Mouse (Mus musculus): ENCODE data around the gene Utrn. TPM values are rescaled to one million over a fixed set of nuclear protein-coding genes. Genes with fewer than 3 reads are reported as not detected.

Gene Utrn
- total and polyA plus RNA-seq, 3 experiments, result 0.31 to 1.1 (median 0.67) TPM

DNA sequence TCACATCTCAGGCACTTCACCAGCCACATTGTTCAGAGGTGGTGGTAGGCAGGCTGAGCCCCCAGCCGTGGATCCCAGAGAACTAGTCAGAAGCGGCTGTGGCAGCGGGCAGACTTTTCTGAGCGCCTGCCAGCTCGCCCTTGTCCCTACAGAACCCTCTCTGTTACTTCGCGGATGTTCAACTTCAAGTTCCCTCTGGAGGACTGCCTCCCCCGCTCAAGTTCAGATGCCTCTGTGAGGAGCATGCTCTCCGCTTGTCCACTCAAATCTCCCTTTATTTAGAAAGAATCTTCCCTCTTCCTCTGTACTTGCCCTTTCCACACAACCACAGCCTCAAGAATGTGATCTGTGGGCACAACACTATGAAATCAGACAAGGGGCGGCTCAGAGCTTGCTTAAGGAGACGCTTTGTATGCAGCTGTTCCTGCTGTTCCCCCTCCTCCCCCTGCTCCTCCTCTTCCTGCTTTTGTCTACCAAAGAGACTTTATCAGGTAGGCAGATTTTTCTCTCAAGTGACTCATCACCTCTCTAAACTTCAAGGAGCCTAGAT, 42.9 kb upstream of the Utrn start:
- TF ChIP-seq TCF12 (IDR thresholded peaks at IDR 0.05; ENCODE audit: low read depth, low read length) (no peak), ZMIZ1 (IDR thresholded peaks at IDR 0.05; ENCODE audit: low read depth, low read length) (no peak), TBP (conservative IDR thresholded peaks at IDR 0.05; ENCODE audit: low read depth, low read length) (no peak), GABPA (IDR thresholded peaks at IDR 0.05; ENCODE audit: insufficient replicate concordance, low read depth, low read length) (no peak), ETS1 (conservative IDR thresholded peaks at IDR 0.05; ENCODE audit: low read depth, low read length) (no peak), EP300 (IDR thresholded peaks at IDR 0.05; ENCODE audit: low read length) (no peak), ZNF384 (IDR thresholded peaks at IDR 0.05; ENCODE audit: low read depth, low read length) (no peak), IRF4 (IDR thresholded peaks at IDR 0.05; ENCODE audit: low read depth, low read length) (no peak), PAX5 (IDR thresholded peaks at IDR 0.05; ENCODE audit: low read length) (no peak), USF2 (conservative IDR thresholded peaks at IDR 0.05; ENCODE audit: low read depth, low read length) (no peak), HCFC1 (IDR thresholded peaks at IDR 0.05; ENCODE audit: low read depth, low read length) (no peak), USF1 (IDR thresholded peaks at IDR 0.05; ENCODE audit: low read depth, low read length) (no peak), UBTF (IDR thresholded peaks at IDR 0.05; ENCODE audit: low read depth, low read length) (no peak), KAT2A (IDR thresholded peaks at IDR 0.05; ENCODE audit: insufficient replicate concordance, low read length) (no peak), MEF2A (IDR thresholded peaks at IDR 0.05; ENCODE audit: borderline replicate concordance, low read depth, low read length) (no peak)
- Histone ChIP-seq H3K4me2 (ENCODE audit: insufficient read depth, low read depth, poor library complexity, severe bottlenecking) (no peak overlapping the region), H3K27ac (ENCODE audit: insufficient read depth, low read depth) (no peak overlapping the region), H3K36me3 (replicated peaks in 1 of 2; ENCODE audit: control insufficient read depth in 1 of 2, insufficient read depth in 1 of 2, low read length in 1 of 2) (peaks cover 0 to 2% of the 10 kb centered on the region in 2 experiments), H3K4me1 (ENCODE audit: control insufficient read depth in 1 of 2, insufficient read depth in 2 of 2) (no peaks in the 10 kb centered on the region), H3K27me3 (replicated peaks) (no peaks in the 10 kb centered on the region), H3K9me3 (replicated peaks; ENCODE audit: low read length) (no peaks in the 10 kb centered on the region), H3K79me2 (replicated peaks; ENCODE audit: control insufficient read depth, extremely low read depth, insufficient read depth, poor library complexity, severe bottlenecking) (no peaks in the 10 kb centered on the region), H3K9ac (ENCODE audit: insufficient read depth, low read depth) (no peak overlapping the region), H3K4me3 (replicated peaks in 1 of 3; ENCODE audit: low read depth in 2 of 3, low read length in 2 of 3, poor library complexity in 1 of 3) (no peak overlapping the region)
- no peak for DNase-seq (ENCODE audit: extremely low read depth)
- dilution Hi-C loops (cut with MboI; ENCODE audit: extremely low pct_ligation_motif_present, extremely low pct_unique_long_range_greater_than_20kb, low sequenced_read_pairs) (no loop called here), in situ Hi-C loops (cut with MboI; ENCODE audit: low pct_ligation_motif_present, low pct_unique_long_range_greater_than_20kb, low sequenced_read_pairs) (loop anchor here (25.0 kb wide), 1 partner anchor 225 kb away; no protein-coding TSS in a partner anchor)

- Histone ChIP-seq H3K27ac (ENCODE audit: insufficient read depth, low read depth) (no peak overlapping the region), H3K79me2 (replicated peaks; ENCODE audit: control insufficient read depth, extremely low read depth, insufficient read depth, poor library complexity, severe bottlenecking) (no peaks in the 10 kb centered on the region), H3K4me2 (ENCODE audit: insufficient read depth, low read depth, poor library complexity, severe bottlenecking) (no peak overlapping the region), H3K9me3 (replicated peaks; ENCODE audit: low read length) (no peaks in the 10 kb centered on the region), H3K4me1 (ENCODE audit: control insufficient read depth in 1 of 2, insufficient read depth in 2 of 2) (no peaks in the 10 kb centered on the region), H3K9ac (ENCODE audit: insufficient read depth, low read depth) (no peak overlapping the region), H3K4me3 (replicated peaks in 1 of 3; ENCODE audit: low read depth in 2 of 3, low read length in 2 of 3, poor library complexity in 1 of 3) (no peak overlapping the region), H3K27me3 (replicated peaks) (no peaks in the 10 kb centered on the region), H3K36me3 (replicated peaks in 1 of 2; ENCODE audit: control insufficient read depth in 1 of 2, insufficient read depth in 1 of 2, low read length in 1 of 2) (peaks cover 0 to 2% of the 10 kb centered on the region in 2 experiments)
- in situ Hi-C loops (cut with MboI; ENCODE audit: low pct_ligation_motif_present, low pct_unique_long_range_greater_than_20kb, low sequenced_read_pairs) (loop anchor here (25.0 kb wide), 1 partner anchor 224 kb away; no protein-coding TSS in a partner anchor), dilution Hi-C loops (cut with MboI; ENCODE audit: extremely low pct_ligation_motif_present, extremely low pct_unique_long_range_greater_than_20kb, low sequenced_read_pairs) (no loop called here)
- TF ChIP-seq ZC3H11A (IDR thresholded peaks at IDR 0.05; ENCODE audit: low read depth, low read length), result no peak
- TF ChIP-seq MYC (IDR thresholded peaks at IDR 0.05; ENCODE audit: low read depth, low read length), result no peak
- TF ChIP-seq JUND (conservative IDR thresholded peaks at IDR 0.05; ENCODE audit: low read depth, low read length), result no peak
- no peak for TF ChIP-seq USF1 (IDR thresholded peaks at IDR 0.05; ENCODE audit: low read depth, low read length)
- TF ChIP-seq POLR2A (IDR thresholded peaks at IDR 0.05; ENCODE audit: low read depth, low read length), result no peak
- TF ChIP-seq ETS1 (conservative IDR thresholded peaks at IDR 0.05; ENCODE audit: low read depth, low read length), result no peak
- TF ChIP-seq MXI1 (IDR thresholded peaks at IDR 0.05; ENCODE audit: low read depth, low read length), result no peak
- TF ChIP-seq EP300 (IDR thresholded peaks at IDR 0.05; ENCODE audit: low read length), result no peak
- TF ChIP-seq MAFK (IDR thresholded peaks at IDR 0.05; ENCODE audit: insufficient replicate concordance, low read length), result no peak
- no peak for TF ChIP-seq RCOR1 (conservative IDR thresholded peaks at IDR 0.05; ENCODE audit: low read depth, low read length)
- TF ChIP-seq CHD2 (IDR thresholded peaks at IDR 0.05; ENCODE audit: low read length), result no peak
- no peak for TF ChIP-seq ZNF384 (IDR thresholded peaks at IDR 0.05; ENCODE audit: low read depth, low read length)
- TF ChIP-seq POLR2AphosphoS2 (IDR thresholded peaks at IDR 0.05; ENCODE audit: low read depth, low read length), result no peak
- no peak for TF ChIP-seq TCF12 (IDR thresholded peaks at IDR 0.05; ENCODE audit: low read depth, low read length)
- TF ChIP-seq CHD1 (IDR thresholded peaks at IDR 0.05; ENCODE audit: low read depth, low read length), result no peak
- TF ChIP-seq RAD21 (IDR thresholded peaks at IDR 0.05; ENCODE audit: low read depth, low read length), result no peak
- no peak for TF ChIP-seq NELFE (IDR thresholded peaks at IDR 0.05; ENCODE audit: low read depth, low read length)
- no peak for TF ChIP-seq TBP (conservative IDR thresholded peaks at IDR 0.05; ENCODE audit: low read depth, low read length)
- DNase-seq (ENCODE audit: extremely low read depth), result no peak
Observed at GRCm38 (mm10) chr10:12911451-12911850, 42.3 kb upstream of the Utrn start.
